Mouse (Mus musculus): ENCODE measurements around the gene Galnt14. TPM values are rescaled to one million over a fixed set of nuclear protein-coding genes. Genes with fewer than 3 reads are reported as not detected.

Galnt14 gene
- polyA plus RNA-seq (2017; shearing (Covaris generic)), result not detected

GRCm38 (mm10) chr17:73710042-73710911 is at the start of gene Galnt14:
Gene Galnt14, minus strand, starts transcription at chr17:73710453.

Other genes with a start within 250 kb of the Galnt14 start
- gene Ehd3, start 93.7 kb upstream of the Galnt14 start, polyA plus RNA-seq (2017; shearing (Covaris generic)), result 121 TPM
- 18.1 TPM for gene Xdh, start 239.7 kb upstream of the Galnt14 start, polyA plus RNA-seq (2017; shearing (Covaris generic))